Mouse (Mus musculus): Measurements from ENCODE around the gene Capn15. TPM values are rescaled to one million over a fixed set of nuclear protein-coding genes. Genes with fewer than 3 reads are reported as not detected.

The Capn15 gene
- total and polyA plus RNA-seq, 3 experiments: 5.6 to 16.2 TPM; not detected in 1

- TF ChIP-seq POLR2A (IDR thresholded peaks at IDR 0.05; ENCODE audit: control insufficient read depth in 1 of 2, insufficient read depth in 1 of 2, low read depth in 1 of 2, low read length in 2 of 2, poor library complexity in 1 of 2) (no peak), TAL1 (IDR thresholded peaks at IDR 0.05; ENCODE audit: low read length) (0 out of 2 replicates have a peak, but pooled peaks have one; percentile 5)
- H3K9ac ChIP-seq (ENCODE audit: control insufficient read depth, low read depth, low read length, poor library complexity, severe bottlenecking): no peak overlapping the region
- no peaks in the 10 kb centered on the region for H3K27me3 ChIP-seq (ENCODE audit: control insufficient read depth in 1 of 2, insufficient read depth in 2 of 2, low read length in 2 of 2)
- DNase-seq (ENCODE audit: low read depth, low spot score): no peak
- H3K4me1 ChIP-seq (ENCODE audit: control insufficient read depth in 1 of 2, insufficient read depth in 2 of 2, low read length in 2 of 2): peaks cover 10 to 24% of the 10 kb centered on the region in 2 experiments
- peaks cover 8% of the 10 kb centered on the region for H3K79me2 ChIP-seq (ENCODE audit: control insufficient read depth, insufficient read depth, low read length, poor library complexity)
- H3K9me3 ChIP-seq (replicated peaks; ENCODE audit: insufficient read depth, low read length): no peaks in the 10 kb centered on the region
- no peak overlapping the region for H3K4me3 ChIP-seq (ENCODE audit: control insufficient read depth in 1 of 2, insufficient read depth in 1 of 2, low read depth in 2 of 2, low read length in 2 of 2)
- H3K36me3 ChIP-seq (ENCODE audit: control insufficient read depth in 1 of 2, insufficient read depth in 2 of 2, low read length in 2 of 2): peaks cover 0 to 13% of the 10 kb centered on the region in 2 experiments; a peak in 2 of 4 replicates
- H3K27ac ChIP-seq (ENCODE audit: control insufficient read depth, low read depth, low read length): no peak overlapping the region
Measured at GRCm38 (mm10) chr17:25946349-25946748, 39.2 kb downstream of the Capn15 start.

GRCm38 (mm10) chr17:25945517-25946155, 40.0 kb downstream of the Capn15 start:
- peaks cover 0 to 17% of the 10 kb centered on the region in 2 experiments; a peak in 2 of 4 replicates for H3K36me3 ChIP-seq (ENCODE audit: control insufficient read depth in 1 of 2, insufficient read depth in 2 of 2, low read length in 2 of 2)
- DNase-seq (ENCODE audit: low read depth, low spot score): no peak
- no peak overlapping the region for H3K27ac ChIP-seq (ENCODE audit: control insufficient read depth, low read depth, low read length)
- TF ChIP-seq NELFE (IDR thresholded peaks at IDR 0.05; ENCODE audit: low read depth, low read length) (no peak), NRF1 (IDR thresholded peaks at IDR 0.05; ENCODE audit: insufficient read depth, low read depth, low read length, poor library complexity, severe bottlenecking) (no peak), MYC (IDR thresholded peaks at IDR 0.05; ENCODE audit: low read depth, low read length) (no peak), GABPA (IDR thresholded peaks at IDR 0.05; ENCODE audit: low read depth, low read length) (no peak), TAL1 (IDR thresholded peaks at IDR 0.05; ENCODE audit: low read length) (no peak), MAX (IDR thresholded peaks at IDR 0.05; ENCODE audit: low read length) (no peak), BHLHE40 (IDR thresholded peaks at IDR 0.05; ENCODE audit: borderline replicate concordance, low read depth, low read length) (no peak), CTCF (IDR thresholded peaks at IDR 0.05 in 2 of 3, conservative IDR thresholded peaks at IDR 0.05 in 1 of 3; ENCODE audit: control insufficient read depth in 1 of 3, insufficient read depth in 1 of 3, low read depth in 2 of 3, low read length in 3 of 3, poor library complexity in 1 of 3, severe bottlenecking in 1 of 3) (no peak), ZMIZ1 (IDR thresholded peaks at IDR 0.05; ENCODE audit: low read depth, low read length) (no peak), ZC3H11A (IDR thresholded peaks at IDR 0.05; ENCODE audit: low read depth, low read length) (no peak), POLR2AphosphoS2 (IDR thresholded peaks at IDR 0.05; ENCODE audit: low read length) (no peak), RAD21 (IDR thresholded peaks at IDR 0.05; ENCODE audit: low read depth, low read length) (no peak), ELF1 (IDR thresholded peaks at IDR 0.05; ENCODE audit: low read depth, low read length) (no peak), MAFK (IDR thresholded peaks at IDR 0.05; ENCODE audit: borderline replicate concordance, low read depth, low read length) (no peak), HCFC1 (IDR thresholded peaks at IDR 0.05; ENCODE audit: low read depth, low read length) (no peak), MYB (IDR thresholded peaks at IDR 0.05; ENCODE audit: low read depth, low read length) (no peak), ZNF384 (IDR thresholded peaks at IDR 0.05; ENCODE audit: low read depth, low read length) (no peak), MEF2A (IDR thresholded peaks at IDR 0.05; ENCODE audit: extremely low read depth, insufficient replicate concordance, low read depth, low read length, poor library complexity, severe bottlenecking) (no peak), SIN3A (IDR thresholded peaks at IDR 0.05; ENCODE audit: low read length) (no peak)
- H3K9ac ChIP-seq (ENCODE audit: control insufficient read depth, low read depth, low read length, poor library complexity, severe bottlenecking): no peak overlapping the region
- peaks cover 15% of the 10 kb centered on the region for H3K79me2 ChIP-seq (ENCODE audit: control insufficient read depth, insufficient read depth, low read length, poor library complexity)
- peaks cover 10 to 28% of the 10 kb centered on the region in 2 experiments for H3K4me1 ChIP-seq (ENCODE audit: control insufficient read depth in 1 of 2, insufficient read depth in 2 of 2, low read length in 2 of 2)
- no peak overlapping the region for H3K4me3 ChIP-seq (ENCODE audit: control insufficient read depth in 1 of 2, insufficient read depth in 1 of 2, low read depth in 2 of 2, low read length in 2 of 2)
- H3K9me3 ChIP-seq (replicated peaks; ENCODE audit: insufficient read depth, low read length): no peaks in the 10 kb centered on the region
- H3K27me3 ChIP-seq (ENCODE audit: control insufficient read depth in 1 of 2, insufficient read depth in 2 of 2, low read length in 2 of 2): no peaks in the 10 kb centered on the region

Data from MEL (cell line).